Mouse (Mus musculus) heart, postnatal 0 days (tissue): Measurements from ENCODE around the gene Unc45b. TPM values are rescaled to one million over a fixed set of nuclear protein-coding genes. Genes with fewer than 3 reads are reported as not detected.

ENCODE experiments used
- ATAC-seq: fragments of 200-750 bp; cut with Nextera tagmentation; 2 replicates; pipeline ENCODE4 v1.8.0; 2017; ENCODE audit warnings: low read depth, moderate number of reproducible peaks, moderate library complexity; ENCODE audit not compliant: insufficient read depth
- DNase-seq: peaks from one replicate; pipeline ENCODE4 v3.0.0-alpha.2; 2016; ENCODE audit warnings: low spot score
- H3K27ac ChIP-seq: fragments of 300-500 bp; sonication (generic); 2 replicates; pipeline ENCODE4 v1.5.1; 2014; ENCODE audit warnings: low read depth, mild to moderate bottlenecking
- H3K27me3 ChIP-seq: fragments of 300-500 bp; sonication (generic); 2 replicates; pipeline ENCODE4 v1.6.1; 2014; ENCODE audit warnings: low read length, mixed read lengths; ENCODE audit not compliant: control insufficient read depth, insufficient read depth
- H3K36me3 ChIP-seq: fragments of 300-500 bp; sonication (generic); replicated peaks from 2 replicates; pipeline ENCODE4 v1.6.1; 2014; ENCODE audit warnings: low read length, mixed read lengths; ENCODE audit not compliant: control insufficient read depth, insufficient read depth
- H3K4me1 ChIP-seq: fragments of 300-500 bp; sonication (generic); 2 replicates; pipeline ENCODE4 v1.6.1; 2014; ENCODE audit warnings: antibody characterized with exemption; ENCODE audit not compliant: control insufficient read depth, insufficient read depth
- H3K4me2 ChIP-seq: fragments of 300-500 bp; sonication (generic); 2 replicates; pipeline ENCODE4 v1.6.1; 2014; ENCODE audit warnings: low read depth, mild to moderate bottlenecking, low read length, moderate library complexity
- H3K4me3 ChIP-seq: fragments of 300-500 bp; sonication (generic); 2 replicates; pipeline ENCODE4 v1.5.1; 2014; ENCODE audit warnings: low read depth, low read length
- H3K9ac ChIP-seq: fragments of 300-500 bp; sonication (generic); replicated peaks from 2 replicates; pipeline ENCODE4 v1.6.1; 2014; ENCODE audit warnings: low read depth, low read length, mixed read lengths
- H3K9me3 ChIP-seq: fragments of 300-500 bp; sonication (generic); replicated peaks from 2 replicates; pipeline ENCODE4 v1.6.1; 2016; ENCODE audit warnings: low read length; ENCODE audit not compliant: control insufficient read depth
- CTCF ChIP-seq: IDR thresholded peaks from 2 replicates; pipeline ENCODE4 v1.5.1; 2016; ENCODE audit warnings: antibody characterized with exemption, control low read depth, low read depth
- EP300 ChIP-seq: IDR thresholded peaks from 2 replicates; pipeline ENCODE4 v1.6.1; 2016; ENCODE audit warnings: antibody characterized with exemption, low read depth
- WGBS: fragments of 180-500 bp; shearing (Covaris S2); extraction: QIAGEN DNeasy Blood & Tissue Kit; methylation state at CpG from one replicate; pipeline ENCODE4 v1.1.7; 2014; 5-methylcytosine and 5-hydroxymethylcytosine counted together
- polyA plus RNA-seq: library from polyadenylated mRNA; unstranded; fragments of >200 nt; fragmentation: Nextera tagmentation; extraction: Ambion mirVana; gene quantifications from 2 replicates; pipeline ENCODE4 v1.2.1, GENCODE M21; 2015
- total RNA-seq: library from RNA; depleted of rRNA; stranded (reverse); fragments of >200 nt; gene quantifications from 2 replicates; pipeline ENCODE4 v1.2.3, GENCODE M21; 2014; ENCODE audit warnings: low replicate concordance

Unc45b gene
- total and polyA plus RNA-seq, 2 experiments from 2014 or later: 167 to 239 TPM

- Histone ChIP-seq H3K27ac (no peak overlapping the region), H3K27me3 (no peaks in the 10 kb centered on the region), H3K4me3 (no peak overlapping the region), H3K9ac (no peak overlapping the region), H3K4me2 (no peak overlapping the region), H3K9me3 (no peaks in the 10 kb centered on the region), H3K36me3 (no peaks in the 10 kb centered on the region), H3K4me1 (no peaks in the 10 kb centered on the region; the same call in 1 of the 2 replicates)
- 83% methylated on average over 10 of the region's 10 CpGs for WGBS
- ATAC-seq (no peak), DNase-seq (no peak)
- TF ChIP-seq CTCF: no peak
- TF ChIP-seq EP300: no peak
These were observed 44.4 kb upstream of the Unc45b start for GRCm38 (mm10) chr11:82865957-82866356.

DNA sequence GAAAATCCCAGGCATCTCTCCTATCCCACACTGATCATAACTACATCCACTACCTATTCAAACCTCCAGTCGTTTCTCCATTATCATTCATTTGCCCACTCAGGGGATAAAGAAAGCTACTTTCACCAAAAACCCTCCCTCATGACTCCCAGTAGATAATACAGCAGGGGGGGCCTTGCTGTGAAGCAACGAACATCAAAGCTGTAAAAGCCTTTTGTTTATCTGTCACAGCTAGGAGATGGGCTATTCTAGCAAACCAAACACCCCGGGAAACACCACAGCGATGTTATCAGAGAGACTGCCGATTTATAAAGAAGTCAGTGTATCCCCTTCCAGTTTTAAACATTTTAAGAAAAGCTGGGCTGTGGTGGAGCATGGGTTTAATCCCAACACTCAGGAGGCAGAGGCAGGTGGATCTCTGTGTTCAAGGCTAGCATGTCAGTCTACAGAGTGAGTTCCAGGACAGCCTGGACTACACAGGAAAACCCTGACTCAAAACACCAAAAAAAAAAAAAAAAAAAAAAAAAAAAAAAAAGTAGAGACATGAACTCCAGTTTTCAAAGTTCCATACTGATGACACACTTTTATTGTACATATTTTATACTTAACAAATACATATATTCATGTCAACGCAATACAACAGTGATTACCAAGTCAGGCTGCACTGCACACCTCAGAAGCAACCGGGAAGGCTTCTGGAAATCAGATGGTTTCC is 43.3 kb upstream of the Unc45b start:
- WGBS: 33% methylated on average over 7 of the region's 7 CpGs
- Histone ChIP-seq H3K27ac (no peak overlapping the region), H3K4me3 (no peak overlapping the region), H3K4me2 (no peak overlapping the region), H3K9me3 (no peaks in the 10 kb centered on the region), H3K4me1 (no peaks in the 10 kb centered on the region; the same call in 1 of the 2 replicates), H3K27me3 (no peaks in the 10 kb centered on the region), H3K36me3 (no peaks in the 10 kb centered on the region), H3K9ac (no peak overlapping the region)
- ATAC-seq: no peak
- DNase-seq: no peak
- TF ChIP-seq CTCF: no peak
- TF ChIP-seq EP300: no peak

GRCm38 (mm10) chr11:82867956-82868355 is 42.4 kb upstream of the Unc45b start:
- H3K4me2 ChIP-seq: no peak overlapping the region
- H3K27me3 ChIP-seq: no peaks in the 10 kb centered on the region
- H3K27ac ChIP-seq: no peak overlapping the region
- H3K4me3 ChIP-seq: no peak overlapping the region
- no peaks in the 10 kb centered on the region; the same call in 1 of the 2 replicates for H3K4me1 ChIP-seq
- WGBS: 69% methylated on average over 5 of the region's 5 CpGs
- ATAC-seq (no peak), DNase-seq (no peak)
- H3K9ac ChIP-seq: no peak overlapping the region
- H3K36me3 ChIP-seq: no peaks in the 10 kb centered on the region
- no peaks in the 10 kb centered on the region for H3K9me3 ChIP-seq
- TF ChIP-seq EP300: no peak
- no peak for TF ChIP-seq CTCF

- Histone ChIP-seq H3K36me3 (no peaks in the 10 kb centered on the region), H3K27ac (peak overlapping the region; percentile 72; the same call in 1 of the 2 replicates), H3K9me3 (no peaks in the 10 kb centered on the region), H3K27me3 (no peaks in the 10 kb centered on the region), H3K4me1 (no peaks in the 10 kb centered on the region; the same call in 1 of the 2 replicates), H3K4me2 (peak overlapping the region; percentile 87), H3K4me3 (peak overlapping the region; percentile 91), H3K9ac (no peak overlapping the region)
- TF ChIP-seq EP300 (no peak), CTCF (no peak)
- 67% methylated on average over 9 of the region's 9 CpGs for WGBS
- ATAC-seq (no peak), DNase-seq (peak; percentile 72)
These were observed 40.7 kb upstream of the Unc45b start for GRCm38 (mm10) chr11:82869506-82870172.

DNA sequence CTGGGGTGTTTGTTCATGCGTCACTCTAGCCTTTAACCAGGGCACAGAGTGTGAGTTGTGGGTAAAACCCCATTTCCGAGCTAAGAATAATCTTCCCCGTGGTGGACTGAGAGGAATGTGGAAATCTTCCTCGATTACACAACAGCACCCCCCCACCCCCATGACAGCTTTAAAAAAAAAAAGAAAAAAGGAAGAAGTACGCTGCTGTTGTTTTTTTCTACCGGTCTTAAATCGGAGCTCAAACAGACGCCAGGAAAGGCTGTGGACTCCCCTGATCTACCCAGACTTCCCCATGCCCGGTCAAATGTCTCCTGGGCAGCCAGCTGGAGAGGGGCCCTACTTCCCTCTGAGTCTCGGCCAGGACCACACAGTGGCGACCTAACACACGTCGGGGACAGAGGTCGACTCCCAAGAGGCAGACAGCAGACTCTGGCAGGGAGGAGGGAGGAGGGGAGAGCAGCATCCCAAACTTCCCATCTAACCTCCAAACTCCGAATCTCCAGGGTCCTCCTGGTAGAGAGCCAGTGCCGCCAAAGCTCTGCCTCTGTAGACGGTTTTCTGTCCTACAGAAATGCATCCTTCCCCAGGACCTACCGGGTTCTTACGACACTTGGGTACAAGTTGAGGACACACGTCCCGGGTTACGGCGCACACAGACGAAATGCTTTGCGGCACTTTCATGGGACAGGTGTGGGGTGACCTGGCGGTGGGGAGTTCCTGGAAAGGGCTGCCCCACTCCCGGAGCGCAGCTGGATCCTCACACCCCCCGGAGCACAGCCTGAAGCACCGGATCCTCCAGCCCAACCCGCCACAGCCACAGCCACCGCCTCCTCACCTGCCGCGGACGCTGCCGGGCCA is 39.9 kb upstream of the Unc45b start:
- ATAC-seq (peak; percentile 27), DNase-seq (peak; percentile 42)
- Histone ChIP-seq H3K9ac (peak overlapping the region; percentile 75), H3K4me3 (peak overlapping the region; percentile 91), H3K36me3 (no peaks in the 10 kb centered on the region), H3K27me3 (no peaks in the 10 kb centered on the region), H3K4me1 (no peaks in the 10 kb centered on the region; the same call in 1 of the 2 replicates), H3K4me2 (peak overlapping the region; percentile 87), H3K27ac (peak overlapping the region; percentile 72), H3K9me3 (no peaks in the 10 kb centered on the region)
- WGBS: 4% methylated on average over 36 of the region's 36 CpGs
- TF ChIP-seq EP300 (no peak), CTCF (no peak)
